Mouse (Mus musculus) sigmoid colon, adult 10 weeks (tissue): ENCODE results near the gene Cacna1g. TPM values are rescaled to one million over a fixed set of nuclear protein-coding genes. Genes with fewer than 3 reads are reported as not detected.

ENCODE experiments used
- polyA plus RNA-seq: library from polyadenylated mRNA; stranded (reverse); fragments of 350-450 nt; fragmentation: Illumina TruSeq; extraction: RNeasy Lipid Tissue Mini Kit (QIAGEN cat#74804); gene quantifications from one replicate; pipeline ENCODE4 v1.2.3, GENCODE M21; 2014; ENCODE audit warnings: low read depth, low replicate concordance

The Cacna1g gene
- 0.41 TPM for polyA plus RNA-seq

DNA sequence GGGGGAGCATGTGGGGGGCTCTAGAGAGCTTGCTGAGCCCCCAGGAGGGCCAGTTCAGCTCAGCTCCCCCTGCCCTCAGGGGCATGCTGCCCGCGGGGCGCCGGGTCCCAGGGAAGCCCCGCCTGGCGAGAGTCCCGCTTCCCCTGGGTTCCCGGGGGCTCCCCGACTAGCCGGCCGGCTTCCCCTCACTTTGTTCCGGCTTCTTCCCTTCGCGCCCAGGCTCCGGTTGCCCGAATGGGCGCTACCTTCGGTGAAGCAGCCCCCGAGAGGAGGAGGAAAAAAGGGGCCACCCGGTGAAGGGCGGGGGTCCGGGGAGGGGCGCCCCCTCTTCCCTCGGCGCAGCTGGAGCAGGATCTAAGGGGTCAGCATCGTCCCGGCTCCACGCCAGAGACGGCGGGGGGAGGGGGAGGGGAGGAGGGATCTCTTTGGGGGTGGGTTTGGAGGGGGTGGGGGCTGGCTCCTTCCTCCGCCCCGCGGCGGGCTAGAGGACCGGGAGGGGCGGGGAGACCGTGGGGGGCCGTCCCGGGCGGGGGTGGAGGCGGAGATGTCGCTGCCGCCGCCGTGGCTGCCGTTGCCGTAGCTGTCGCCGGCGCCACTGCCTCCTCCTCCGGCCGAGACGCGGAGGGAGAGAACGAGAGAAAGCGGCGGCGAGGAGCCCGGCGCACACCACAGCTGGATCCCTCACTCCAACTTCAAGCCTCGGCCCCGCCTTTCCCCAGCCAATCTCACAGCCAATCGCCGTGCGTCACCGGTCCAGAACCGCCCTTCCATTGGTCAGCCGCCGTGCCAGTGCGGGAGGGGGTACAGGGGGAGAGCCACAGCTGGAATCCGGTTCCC is at the start of gene Cacna1g:
Gene Cacna1g (minus strand): TSS at position 492 of the 837 bp plus-strand sequence.

DNA sequence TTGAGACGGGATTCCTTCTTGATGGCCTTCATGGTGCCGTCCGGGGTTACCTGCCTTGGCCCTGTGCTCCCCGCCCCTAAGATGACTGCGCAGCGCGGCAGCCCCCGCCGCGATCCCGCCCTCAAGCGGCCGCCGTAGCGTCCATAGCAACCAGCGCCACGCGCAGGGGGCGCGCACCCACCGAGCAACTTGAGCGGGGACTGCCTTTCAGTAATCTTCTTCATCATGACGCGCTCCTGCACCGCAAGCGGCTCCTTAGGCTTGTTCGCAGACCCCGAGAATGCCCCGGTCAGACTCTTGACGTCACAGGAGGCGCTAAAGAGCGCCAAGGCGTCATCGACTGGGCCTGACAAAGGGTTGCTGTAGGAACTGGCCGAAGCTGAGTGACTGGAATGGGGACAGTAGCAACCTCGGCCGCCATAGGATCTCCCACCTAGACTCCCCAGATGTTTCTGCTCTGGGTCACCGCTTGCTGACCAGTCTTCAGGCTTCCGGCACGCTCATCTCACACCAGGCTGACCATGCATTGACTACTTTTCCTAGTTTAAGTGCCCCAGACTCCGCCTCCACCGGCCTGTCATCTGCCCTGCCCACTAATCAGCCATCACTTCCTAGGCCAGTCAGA is 47.3 kb upstream of the Cacna1g start, which contains the start of gene Mycbpap:
Gene Mycbpap (minus strand): TSS at position 524 of the 625 bp plus-strand sequence.

DNA sequence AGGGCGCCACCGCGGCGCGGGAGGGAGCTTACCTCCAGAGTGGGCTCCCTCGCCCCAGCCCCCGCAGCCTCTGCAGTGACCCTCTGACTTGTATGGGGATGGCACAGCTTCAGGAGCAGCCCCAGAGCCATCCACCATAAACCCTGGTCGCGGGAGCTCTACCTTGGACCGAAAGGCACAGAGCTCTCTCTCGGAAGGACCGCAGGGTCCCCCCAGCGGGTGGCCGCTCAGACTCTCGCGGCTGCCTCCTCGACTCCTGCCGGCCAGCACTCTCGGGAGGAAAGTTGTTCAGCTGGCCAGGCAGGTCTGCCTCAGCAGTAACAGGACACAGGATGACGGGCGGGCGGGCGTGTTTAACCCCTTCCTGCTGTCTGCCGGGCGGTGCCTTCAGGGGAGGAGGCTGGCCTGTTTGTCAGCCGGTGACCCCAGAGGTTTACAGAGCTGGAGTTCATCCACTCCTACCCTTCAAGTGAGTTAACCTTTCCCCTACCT is 25.7 kb upstream of the Cacna1g start, which contains the start of gene Epn3:
Gene Epn3 (minus strand): TSS at position 314 of the 492 bp plus-strand sequence.

DNA sequence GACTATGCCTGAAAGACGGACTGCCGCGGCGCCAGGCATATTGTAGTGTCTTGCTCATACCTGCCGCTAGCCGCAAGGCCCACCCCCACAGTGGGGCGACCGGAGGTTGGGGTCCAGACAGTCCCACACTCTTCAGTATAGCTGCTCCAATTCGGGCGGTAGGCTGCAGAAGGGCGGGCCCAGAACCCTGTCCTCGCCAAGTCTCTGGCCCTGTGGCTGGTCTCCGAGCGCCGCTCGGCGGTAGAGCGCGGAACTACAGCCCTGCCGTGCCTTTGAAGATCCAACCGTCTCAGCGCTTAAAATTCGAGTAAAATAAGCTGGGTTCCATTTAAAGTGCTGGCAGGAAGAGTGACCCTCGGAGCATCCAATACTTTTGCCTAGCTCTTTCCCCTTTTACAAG is 12.0 kb upstream of the Cacna1g start, which contains the start of gene Spata20:
Gene Spata20 (minus strand): TSS at position 179 of the 400 bp plus-strand sequence.

DNA sequence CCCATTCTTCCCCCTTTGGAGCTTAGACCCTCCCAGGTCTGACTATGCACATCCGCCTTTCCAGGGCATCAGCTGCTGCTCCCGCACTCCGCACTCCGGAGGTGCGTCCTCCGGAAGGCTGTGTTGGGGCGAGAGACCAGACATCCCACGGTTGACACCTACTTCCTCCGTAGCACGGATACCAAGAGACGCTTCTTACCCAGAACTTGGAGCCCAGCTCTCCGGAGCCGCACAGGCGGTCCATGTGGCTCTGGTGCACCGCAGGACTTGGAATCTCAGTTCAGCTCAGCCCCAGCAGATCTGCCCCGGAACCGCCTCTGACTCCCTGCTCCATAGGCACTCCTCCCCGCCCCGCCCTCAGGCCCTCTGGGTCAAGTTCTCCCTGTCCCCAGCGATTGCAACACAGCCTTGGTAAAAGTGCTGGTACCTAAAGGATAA is 81.3 kb downstream of the Cacna1g start, which contains the start of gene Abcc3:
Gene Abcc3 (minus strand): TSS at position 326 of the 438 bp plus-strand sequence.

Other genes starting within 250 kb of the Cacna1g start
- gene Wfikkn2, start 228.2 kb downstream of the Cacna1g start, polyA plus RNA-seq = 0.38 TPM
- gene Gm21885, start 192.3 kb downstream of the Cacna1g start, polyA plus RNA-seq = 53.8 TPM
- gene Luc7l3, start 152.2 kb downstream of the Cacna1g start, polyA plus RNA-seq = 403 TPM
- gene Ankrd40, start 146.2 kb downstream of the Cacna1g start, polyA plus RNA-seq = 66.3 TPM
- gene Abcc3, start 81.2 kb downstream of the Cacna1g start, polyA plus RNA-seq = 21.5 TPM
- gene Spata20, start 12.0 kb upstream of the Cacna1g start, polyA plus RNA-seq = not detected
- 1.7 TPM for gene Epn3, start 25.8 kb upstream of the Cacna1g start, polyA plus RNA-seq
- 0.88 TPM for gene Mycbpap, start 47.5 kb upstream of the Cacna1g start, polyA plus RNA-seq
- 6.4 TPM for gene Rsad1, start 75.1 kb upstream of the Cacna1g start, polyA plus RNA-seq
- not detected for gene Chad, start 90.8 kb upstream of the Cacna1g start, polyA plus RNA-seq
- 38.9 TPM for gene Acsf2, start 127.7 kb upstream of the Cacna1g start, polyA plus RNA-seq
- gene Lrrc59, start 155.6 kb upstream of the Cacna1g start, polyA plus RNA-seq = 60.4 TPM
- gene Mrpl27, start 179.6 kb upstream of the Cacna1g start, polyA plus RNA-seq = 16.2 TPM
- gene Eme1, start 179.8 kb upstream of the Cacna1g start, polyA plus RNA-seq = not detected
- gene Xylt2, start 203.3 kb upstream of the Cacna1g start, polyA plus RNA-seq = 0.60 TPM
- gene Gm11541, start 230.3 kb upstream of the Cacna1g start, polyA plus RNA-seq = not detected